Mouse (Mus musculus) cerebellum, postnatal 10 days (tissue): ENCODE results near the gene Tmem143.
"Not testable (repeated sequence)": the region's sequence is repeated elsewhere in the genome, so short reads cannot be mapped to it uniquely, and the experiment has no call there.

Source experiments
- DNase-seq, 2 experiments: peaks; one replicate each; pipeline ENCODE4 v3.0.0; 2021; ENCODE audit warnings: mixed read lengths in 2 of 2

Gene Tmem143

GRCm38 (mm10) chr7:45892651-45893050, 4.1 kb upstream of the Tmem143 start:
- peak; percentile 66 to 69 for DNase-seq

- DNase-seq = no peak
Measured at GRCm38 (mm10) chr7:45895931-45896516, 717 bp upstream of the Tmem143 start.

GRCm38 (mm10) chr7:45897258-45897757, 567 bp downstream of the Tmem143 start:
- peak; percentile 67 for DNase-seq

GRCm38 (mm10) chr7:45898125-45898524, 1.4 kb downstream of the Tmem143 start:
- not testable (repeated sequence) for DNase-seq

- DNase-seq = peak in 1 of 2 experiments; percentile 46
Measured at GRCm38 (mm10) chr7:45901562-45901961, 4.8 kb downstream of the Tmem143 start.

GRCm38 (mm10) chr7:45902481-45903002, 5.8 kb downstream of the Tmem143 start:
- DNase-seq = no peak

- no peak for DNase-seq
Measured at GRCm38 (mm10) chr7:45906622-45907021, 9.9 kb downstream of the Tmem143 start.

GRCm38 (mm10) chr7:45908384-45908783, 11.6 kb downstream of the Tmem143 start:
- no peak for DNase-seq

- no peak for DNase-seq
Measured at GRCm38 (mm10) chr7:45909145-45909544, 12.4 kb downstream of the Tmem143 start.

- no peak for DNase-seq
Measured at GRCm38 (mm10) chr7:45914067-45914466, 17.3 kb downstream of the Tmem143 start.

- DNase-seq = no peak
Measured at GRCm38 (mm10) chr7:45915011-45915410, 18.3 kb downstream of the Tmem143 start.

GRCm38 (mm10) chr7:45916056-45917003, 19.6 kb downstream of the Tmem143 start:
- DNase-seq = peak; percentile 68 to 78

- peak in 1 of 2 experiments; percentile 34 for DNase-seq
Measured at GRCm38 (mm10) chr7:45917004-45917704, 20.4 kb downstream of the Tmem143 start.

GRCm38 (mm10) chr7:45917926-45918325, 21.2 kb downstream of the Tmem143 start:
- DNase-seq = no peak

GRCm38 (mm10) chr7:45919083-45919671, 22.4 kb downstream of the Tmem143 start:
- DNase-seq = peak in 1 of 2 experiments; percentile 16

GRCm38 (mm10) chr7:45919761-45920160, 23.0 kb downstream of the Tmem143 start:
- DNase-seq = peak in 1 of 2 experiments; percentile 13

GRCm38 (mm10) chr7:45920583-45921241, 24.0 kb downstream of the Tmem143 start:
- no peak for DNase-seq

- no peak for DNase-seq
Measured at GRCm38 (mm10) chr7:45921242-45921621, 24.5 kb downstream of the Tmem143 start, which contains the start of gene Emp3. TSS of gene Emp3 (minus strand) at chr7:45921404.

- no peak for DNase-seq
Measured at GRCm38 (mm10) chr7:45921950-45922600, 25.3 kb downstream of the Tmem143 start.

- DNase-seq = peak; percentile 94 to 96
Measured at GRCm38 (mm10) chr7:45922928-45923761, 26.4 kb downstream of the Tmem143 start.
